Mouse (Mus musculus) liver, embryonic 14.5 days (tissue): ENCODE data around the gene Crct1. TPM values are rescaled to one million over a fixed set of nuclear protein-coding genes. Genes with fewer than 3 reads are reported as not detected.
A peak's percentile ranks its signal among the peaks of the same experiment; 100 is the strongest.

ENCODE experiments used
- ATAC-seq: fragments of 200-750 bp; cut with Nextera tagmentation; 2 replicates; pipeline ENCODE4 v1.8.0; 2017; ENCODE audit warnings: moderate number of reproducible peaks, mild to moderate bottlenecking, moderate library complexity; ENCODE audit not compliant: insufficient read depth
- DNase-seq, 3 experiments: peaks; one replicate each; pipeline ENCODE4 v3.0.0-alpha.2; 2012 to 2013; ENCODE audit warnings: low read depth in 3 of 3, low spot score in 3 of 3
- H3K27ac ChIP-seq: fragments of 300-500 bp; sonication (generic); 2 replicates; pipeline ENCODE4 v1.5.1; 2014; ENCODE audit warnings: moderate library complexity, mild to moderate bottlenecking, control low read depth, inconsistent platforms
- H3K27me3 ChIP-seq: fragments of 300-500 bp; sonication (generic); 2 replicates; pipeline ENCODE4 v1.6.1; 2014; ENCODE audit warnings: mild to moderate bottlenecking, low read length, moderate library complexity; ENCODE audit not compliant: control insufficient read depth, insufficient read depth
- H3K36me3 ChIP-seq: fragments of 300-500 bp; sonication (generic); replicated peaks from 2 replicates; pipeline ENCODE4 v1.6.1; 2014; ENCODE audit warnings: low read depth; ENCODE audit not compliant: control insufficient read depth, insufficient read depth
- H3K4me1 ChIP-seq, 2 experiments: fragments of 200-500 bp in 1 of 2; fragments of 300-500 bp in 1 of 2; sonication (generic) in 1 of 2; replicated peaks; 2 replicates each; pipeline ENCODE4 v1.6.1; 2012 to 2014; ENCODE audit warnings: antibody characterized with exemption in 1 of 2, inconsistent platforms in 1 of 2, low read length in 1 of 2; ENCODE audit not compliant: control insufficient read depth in 2 of 2, insufficient read depth in 2 of 2
- H3K4me2 ChIP-seq: fragments of 300-500 bp; sonication (generic); 2 replicates; pipeline ENCODE4 v1.6.1; 2014; ENCODE audit warnings: low read depth, mild to moderate bottlenecking, control low read depth, moderate library complexity
- H3K4me3 ChIP-seq, 2 experiments: fragments of 200-500 bp in 1 of 2; fragments of 300-500 bp in 1 of 2; sonication (generic) in 1 of 2; 2 replicates each; pipeline ENCODE4 v1.5.1; 2012 to 2014; ENCODE audit warnings: low read depth in 2 of 2, low read length in 2 of 2, mild to moderate bottlenecking in 2 of 2, control low read depth in 1 of 2, inconsistent platforms in 1 of 2, moderate library complexity in 1 of 2; ENCODE audit not compliant: insufficient read depth in 1 of 2
- H3K9ac ChIP-seq: fragments of 300-500 bp; sonication (generic); replicated peaks from 2 replicates; pipeline ENCODE4 v1.6.1; 2014; ENCODE audit warnings: mild to moderate bottlenecking, control low read depth, moderate library complexity
- H3K9me3 ChIP-seq: fragments of 300-500 bp; sonication (generic); 2 replicates; pipeline ENCODE4 v1.6.1; 2016; ENCODE audit warnings: low read length, mixed read lengths; ENCODE audit not compliant: control insufficient read depth
- CTCF ChIP-seq: IDR thresholded peaks from 2 replicates; pipeline ENCODE4 v1.5.1; 2016; ENCODE audit warnings: antibody characterized with exemption, low read depth, control low read depth
- EP300 ChIP-seq: IDR thresholded peaks from 2 replicates; pipeline ENCODE4 v1.6.1; 2016; ENCODE audit warnings: antibody characterized with exemption, low read depth
- WGBS: fragments of 180-500 bp; shearing (Covaris S2); extraction: QIAGEN DNeasy Blood & Tissue Kit; methylation state at CpG from one replicate; pipeline ENCODE4 v1.1.7; 2014; ENCODE audit not compliant: insufficient replicate concordance; 5-methylcytosine and 5-hydroxymethylcytosine counted together
- polyA plus RNA-seq, 2 experiments: library from polyadenylated mRNA; depleted of rRNA in 1 of 2; stranded (reverse) in 1 of 2; unstranded in 1 of 2; fragments of >200 nt; fragmentation: Nextera tagmentation in 1 of 2; extraction: Ambion mirVana in 1 of 2; gene quantifications; 2 replicates each; pipeline versions ENCODE4 v1.2.1 to v1.2.3; 2012 to 2014

The Crct1 gene
- polyA plus RNA-seq, 2 experiments = not detected

DNA sequence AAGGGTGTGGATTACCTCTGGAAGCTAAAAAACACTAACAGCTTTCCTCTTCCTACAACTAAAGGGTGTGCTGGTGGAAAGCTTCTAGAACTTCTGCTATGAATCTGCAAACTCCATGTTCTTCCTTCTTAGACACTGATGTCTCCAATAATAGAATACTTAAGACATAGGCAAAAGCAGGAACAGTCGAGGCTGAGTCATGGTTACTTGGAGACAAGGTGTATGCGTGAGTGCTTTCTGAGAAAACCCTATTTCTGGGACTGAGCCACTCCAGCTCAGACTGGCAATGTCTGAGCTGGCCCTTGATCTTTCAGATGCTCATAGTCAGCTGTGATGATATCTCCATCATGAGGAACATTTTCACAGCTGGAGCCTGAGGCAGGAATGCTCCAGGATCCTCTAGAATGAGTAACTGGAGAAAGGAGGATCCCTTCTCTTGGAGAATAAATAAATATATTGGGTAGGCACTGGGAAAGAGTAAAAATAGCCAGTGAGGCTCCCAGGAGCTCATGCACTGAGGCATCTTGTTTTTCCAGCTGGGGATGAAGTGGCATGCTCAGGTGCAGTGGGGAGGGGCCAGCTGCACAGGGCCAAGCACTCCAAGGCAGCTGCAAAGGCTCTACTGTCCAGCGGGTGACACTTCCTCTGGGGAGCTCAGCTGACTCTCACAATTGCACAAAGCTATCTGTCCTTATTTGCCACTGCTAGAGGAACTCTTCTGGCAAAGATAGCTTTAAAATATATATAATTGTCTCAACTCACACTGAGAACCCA, 8.1 kb upstream of the Crct1 start:
- H3K27me3 ChIP-seq = no peaks in the 10 kb centered on the region
- no peaks in the 10 kb centered on the region for H3K4me1 ChIP-seq
- H3K4me2 ChIP-seq = no peak overlapping the region
- H3K9ac ChIP-seq = no peak overlapping the region
- H3K27ac ChIP-seq = no peak overlapping the region
- ATAC-seq = no peak
- DNase-seq = no peak
- H3K9me3 ChIP-seq = no peaks in the 10 kb centered on the region
- no peak for TF ChIP-seq CTCF
- TF ChIP-seq EP300 = no peak
- 53% methylated on average over 3 of the region's 3 CpGs for WGBS
- H3K4me3 ChIP-seq = no peak overlapping the region
- no peaks in the 10 kb centered on the region for H3K36me3 ChIP-seq

DNA sequence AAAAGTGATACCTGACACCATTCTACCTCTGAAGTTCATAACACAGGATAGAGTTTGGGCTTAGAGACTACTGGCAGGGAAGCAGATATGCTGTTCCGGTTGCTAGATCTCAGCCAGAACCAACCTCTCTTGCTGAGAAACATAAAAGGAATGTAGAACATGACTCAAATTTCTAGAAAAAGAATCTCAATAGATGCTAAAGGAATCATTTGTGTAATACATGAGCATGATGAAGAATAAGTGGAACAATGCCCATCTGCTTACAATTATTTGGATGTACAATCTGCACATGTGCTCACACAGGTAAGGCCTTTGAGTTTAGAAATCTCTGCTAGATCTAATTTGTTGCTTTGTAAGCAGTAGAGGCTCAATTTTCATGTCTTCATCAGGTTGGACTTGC, 5.7 kb upstream of the Crct1 start:
- Histone ChIP-seq H3K4me2 (no peak overlapping the region), H3K27me3 (no peaks in the 10 kb centered on the region), H3K4me1 (no peaks in the 10 kb centered on the region), H3K9ac (no peak overlapping the region), H3K36me3 (no peaks in the 10 kb centered on the region), H3K27ac (no peak overlapping the region), H3K4me3 (no peak overlapping the region), H3K9me3 (no peaks in the 10 kb centered on the region)
- no peak for TF ChIP-seq CTCF
- TF ChIP-seq EP300 = no peak
- WGBS = 69% methylated on average over 1 of the region's 1 CpGs
- DNase-seq (no peak), ATAC-seq (no peak)

DNA sequence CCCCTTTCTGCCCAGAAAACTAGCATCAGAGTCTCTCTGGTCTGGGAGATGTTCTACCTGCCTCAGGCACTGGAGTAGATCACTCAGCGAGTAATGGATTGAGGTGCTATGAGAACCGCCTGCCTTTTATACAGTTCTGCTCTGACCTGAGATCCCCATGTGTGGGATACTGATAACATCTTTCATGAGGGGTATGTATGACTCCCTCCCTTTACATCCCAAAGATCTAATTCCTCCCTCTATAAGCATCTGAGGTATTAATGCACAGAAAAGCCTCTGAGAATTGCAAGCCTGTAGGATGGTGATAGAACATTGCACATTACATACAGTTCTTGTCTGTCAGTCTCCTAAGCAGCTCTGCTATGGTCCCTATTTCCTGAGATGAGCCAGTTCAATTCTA, 3.5 kb upstream of the Crct1 start, which contains the start of gene Lce1m:
Lce1m (minus strand) TSS at position 101 of the 400 bp plus-strand sequence.
- no peak for TF ChIP-seq EP300
- TF ChIP-seq CTCF = no peak
- Histone ChIP-seq H3K4me3 (no peak within 1 kb of the TSS), H3K9ac (no peak within 1 kb of the TSS), H3K4me2 (no peak within 1 kb of the TSS), H3K27ac (no peak within 1 kb of the TSS), H3K36me3 (no peaks in the 10 kb centered on the region), H3K27me3 (no peaks in the 10 kb centered on the region), H3K9me3 (no peaks in the 10 kb centered on the region), H3K4me1 (no peaks in the 10 kb centered on the region)
- DNase-seq (no peak), ATAC-seq (no peak)
- 70% methylated on average over 2 of the region's 2 CpGs for WGBS

DNA sequence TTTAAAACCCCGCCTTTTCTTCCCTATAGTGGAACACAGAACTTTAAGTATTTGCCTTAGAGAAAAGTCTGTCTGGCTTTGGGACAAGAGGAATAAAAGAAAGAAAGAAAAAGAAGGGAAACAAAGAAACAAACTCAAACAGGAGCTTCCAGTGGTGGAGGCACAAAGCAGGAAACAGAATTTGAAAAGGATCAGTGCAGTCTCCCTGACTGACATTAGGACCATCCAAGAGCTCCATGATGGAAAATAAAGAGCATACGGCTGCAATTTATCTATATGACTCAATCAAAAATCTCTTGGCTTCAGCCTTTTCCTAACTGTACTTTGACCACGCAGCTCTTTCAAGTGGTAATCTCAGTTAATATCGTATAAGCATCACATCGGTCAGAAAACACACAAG, 616 bp downstream of the Crct1 start:
- Histone ChIP-seq H3K9me3 (no peaks in the 10 kb centered on the region), H3K27ac (no peak overlapping the region), H3K9ac (no peak overlapping the region), H3K4me1 (no peaks in the 10 kb centered on the region), H3K36me3 (no peaks in the 10 kb centered on the region), H3K4me2 (peak overlapping the region; percentile 48), H3K4me3 (no peak overlapping the region), H3K27me3 (no peaks in the 10 kb centered on the region)
- WGBS = 36% methylated on average over 5 of the region's 5 CpGs
- no peak for ATAC-seq
- DNase-seq = no peak
- no peak for TF ChIP-seq CTCF
- no peak for TF ChIP-seq EP300

DNA sequence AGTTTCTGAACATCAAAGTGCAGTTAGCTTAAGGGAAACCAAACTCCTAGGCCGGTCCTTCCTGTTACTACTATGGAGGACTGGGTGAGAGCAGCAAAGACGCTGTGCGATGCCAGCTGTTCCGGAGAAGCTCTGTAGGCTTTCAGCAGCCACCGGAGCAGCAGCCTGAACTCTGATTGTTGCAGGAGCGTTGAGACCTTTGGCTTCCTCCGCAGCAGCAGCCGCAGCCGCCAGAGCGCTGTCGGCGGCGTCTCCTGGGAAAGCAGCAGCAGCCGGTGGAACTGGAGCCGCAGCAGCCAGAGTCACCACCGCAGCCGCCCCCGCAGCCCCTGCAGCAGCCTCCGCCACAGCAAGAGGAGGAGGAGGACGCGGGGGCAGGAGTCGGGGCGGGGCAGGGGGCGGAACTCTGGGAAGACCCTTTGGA, 1.1 kb downstream of the Crct1 start:
- Histone ChIP-seq H3K27me3 (no peaks in the 10 kb centered on the region), H3K4me2 (peak overlapping the region; percentile 48), H3K27ac (no peak overlapping the region), H3K9ac (no peak overlapping the region), H3K4me3 (peak overlapping the region; percentile 9 to 20; a peak in 2 of 4 replicates), H3K9me3 (no peaks in the 10 kb centered on the region), H3K4me1 (no peaks in the 10 kb centered on the region), H3K36me3 (no peaks in the 10 kb centered on the region)
- DNase-seq = no peak
- ATAC-seq = no peak
- no peak for TF ChIP-seq EP300
- TF ChIP-seq CTCF = no peak
- 2% methylated on average over 23 of the region's 24 CpGs for WGBS
